19 mouse cellular contexts compared by ENCODE assay signal in the genomic region with DNA sequence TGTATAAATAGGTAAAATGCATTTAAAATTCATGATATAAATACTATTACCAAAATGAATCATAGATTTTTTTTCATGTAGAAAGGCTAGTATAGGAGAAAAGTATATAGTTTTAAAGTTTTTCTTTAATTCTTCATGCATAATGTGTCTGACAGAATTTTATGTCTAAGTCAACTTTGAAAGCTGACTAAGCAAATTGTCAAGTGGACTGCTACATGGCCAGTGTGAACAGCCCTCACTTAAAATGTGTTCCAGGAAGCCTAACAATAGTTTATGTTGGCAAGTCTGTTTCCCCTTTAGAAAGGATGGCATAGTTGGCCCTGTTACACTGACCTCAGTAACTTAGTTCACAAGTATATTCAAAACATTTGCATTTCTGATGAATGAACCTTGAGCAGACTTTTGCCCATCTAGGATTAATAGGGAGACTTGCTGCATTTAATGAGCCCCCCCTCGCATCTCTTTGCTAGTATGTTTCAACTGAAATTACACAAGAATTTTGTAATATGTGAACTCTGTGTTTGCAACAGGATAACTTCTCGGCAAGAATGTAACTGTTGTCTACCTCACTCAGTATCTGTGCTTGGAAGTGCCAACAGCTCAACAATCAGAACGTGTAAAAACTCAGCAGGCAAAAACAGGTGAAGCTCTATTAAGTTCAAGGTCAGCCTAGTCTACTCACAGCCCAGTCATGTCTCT. TPM values are rescaled to one million over a fixed set of nuclear protein-coding genes. Genes with fewer than 3 reads are reported as not detected.
DNase-seq lines count a peak whose midpoint lies in the region; ATAC-seq and TF ChIP-seq lines count a peak whose summit lies in the region.
"Had no signal": no experiment of that assay in that cellular context is flagged by ENCODE, and none has a peak within 500 bp of the region (broad histone marks: within the 10 kb centered on the region; RNA-seq: fewer than 3 reads in every experiment).

No protein-coding gene starts in this region.

- no peak overlapping the region for H3K4me2 ChIP-seq in heart, embryonic 15.5 days
- H3K4me2 ChIP-seq in heart, embryonic 11.5 days: no peak overlapping the region
- no peak overlapping the region for H3K4me2 ChIP-seq in liver, embryonic 11.5 days
- H3K4me2 ChIP-seq: hindbrain, embryonic 13.5 days had no signal

- no peak overlapping the region for H3K4me3 ChIP-seq in heart, embryonic 15.5 days
- no peak overlapping the region for H3K4me3 ChIP-seq in heart, embryonic 11.5 days (ENCODE audit: low read depth, low read length)
- no peak overlapping the region for H3K4me3 ChIP-seq in liver, adult 2 months (ENCODE audit: insufficient read depth, low read depth, low read length)
- no peak overlapping the region for H3K4me3 ChIP-seq in liver, embryonic 11.5 days (ENCODE audit: low read depth, low read length)
- no peak overlapping the region for H3K4me3 ChIP-seq in MEL (ENCODE audit: control insufficient read depth in 1 of 2, insufficient read depth in 1 of 2, low read depth in 2 of 2, low read length in 2 of 2)
- H3K4me3 ChIP-seq in layer of hippocampus, adult 2 months: no peak overlapping the region
- H3K4me3 ChIP-seq: hindbrain, embryonic 13.5 days had no signal

- peaks cover 18% of the 10 kb centered on the region for H3K4me1 ChIP-seq in heart, embryonic 15.5 days (replicated peaks)
- peaks cover 10% of the 10 kb centered on the region; the same call in 1 of the 2 replicates for H3K4me1 ChIP-seq in heart, embryonic 11.5 days (ENCODE audit: control insufficient read depth, insufficient read depth, low read length)
- peaks cover 13% of the 10 kb centered on the region for H3K4me1 ChIP-seq in liver, adult 2 months (ENCODE audit: control insufficient read depth, insufficient read depth, low read length)
- H3K4me1 ChIP-seq in liver, embryonic 11.5 days (replicated peaks; ENCODE audit: control insufficient read depth, insufficient read depth, low read length): peaks cover 20% of the 10 kb centered on the region
- H3K4me1 ChIP-seq in MEL (ENCODE audit: control insufficient read depth in 1 of 2, insufficient read depth in 2 of 2, low read length in 2 of 2): no peaks in the 10 kb centered on the region; a peak in 1 of 4 replicates

- peak overlapping the region; percentile 17; the same call in 1 of the 2 replicates for H3K27ac ChIP-seq in heart, embryonic 15.5 days
- H3K27ac ChIP-seq in heart, embryonic 11.5 days (ENCODE audit: low read depth, low read length): no peak overlapping the region; the same call in 1 of the 2 replicates
- no peak overlapping the region for H3K27ac ChIP-seq in liver, adult 2 months (replicated peaks; ENCODE audit: insufficient read depth, low read depth, low read length)
- H3K27ac ChIP-seq in liver, embryonic 11.5 days (ENCODE audit: low read depth, low read length): no peak overlapping the region
- H3K27ac ChIP-seq in MEL (ENCODE audit: control insufficient read depth, low read depth, low read length): no peak overlapping the region
- H3K27ac ChIP-seq in layer of hippocampus, adult 2 months: no peak overlapping the region
- H3K27ac ChIP-seq: hindbrain, embryonic 13.5 days had no signal

- H3K79me2 ChIP-seq in liver, adult 2 months (ENCODE audit: control insufficient read depth, insufficient read depth, low read length): peaks cover 11% of the 10 kb centered on the region
- H3K79me2 ChIP-seq in MEL (ENCODE audit: control insufficient read depth, insufficient read depth, low read length, poor library complexity): peaks cover 20% of the 10 kb centered on the region

- TF ChIP-seq EP300 in MEL (IDR thresholded peaks at IDR 0.05; ENCODE audit: low read depth in 1 of 2, low read length in 2 of 2): no peak

- H3K36me3 ChIP-seq in heart, embryonic 15.5 days: no peaks in the 10 kb centered on the region
- H3K36me3 ChIP-seq in heart, embryonic 11.5 days (ENCODE audit: control insufficient read depth, insufficient read depth, low read length): no peaks in the 10 kb centered on the region
- no peaks in the 10 kb centered on the region for H3K36me3 ChIP-seq in liver, adult 2 months (ENCODE audit: control insufficient read depth, insufficient read depth, low read length)
- H3K36me3 ChIP-seq in liver, embryonic 11.5 days (ENCODE audit: control insufficient read depth, insufficient read depth, low read length): no peaks in the 10 kb centered on the region
- H3K36me3 ChIP-seq in MEL (ENCODE audit: control insufficient read depth in 1 of 2, insufficient read depth in 2 of 2, low read length in 2 of 2): 0 out of 4 replicates have a peak, but pooled peaks cover 0 to 3% of the 10 kb centered on the region in 2 experiments
- H3K36me3 ChIP-seq: hindbrain, embryonic 13.5 days; liver, embryonic 13.5 days had no signal

- 50% methylated on average over 3 of the region's 3 CpGs for WGBS in heart, embryonic 15.5 days
- 63% methylated on average over 3 of the region's 3 CpGs for WGBS in heart, embryonic 11.5 days (ENCODE audit: insufficient replicate concordance)
- WGBS in liver, adult 2 months: 18% methylated on average over 3 of the region's 3 CpGs
- WGBS in liver, embryonic 11.5 days: 70% methylated on average over 3 of the region's 3 CpGs

- TF ChIP-seq POLR2A in liver, adult 2 months (IDR thresholded peaks at IDR 0.05; ENCODE audit: extremely low read depth, insufficient read depth, low read length): no peak
- TF ChIP-seq POLR2A in MEL (IDR thresholded peaks at IDR 0.05; ENCODE audit: control insufficient read depth in 1 of 2, insufficient read depth in 1 of 2, low read depth in 1 of 2, low read length in 2 of 2, poor library complexity in 1 of 2): no peak

- H3K27me3 ChIP-seq in heart, embryonic 15.5 days: no peaks in the 10 kb centered on the region; the same call in 1 of the 2 replicates
- H3K27me3 ChIP-seq in heart, embryonic 11.5 days (ENCODE audit: control insufficient read depth, insufficient read depth, low read length): no peaks in the 10 kb centered on the region
- H3K27me3 ChIP-seq in liver, adult 2 months (ENCODE audit: control insufficient read depth, insufficient read depth, low read length): no peaks in the 10 kb centered on the region
- H3K27me3 ChIP-seq in liver, embryonic 11.5 days (replicated peaks; ENCODE audit: control insufficient read depth, insufficient read depth, low read length): no peaks in the 10 kb centered on the region; the same call in 1 of the 2 replicates
- no peaks in the 10 kb centered on the region; a peak in 1 of 4 replicates for H3K27me3 ChIP-seq in MEL (ENCODE audit: control insufficient read depth in 1 of 2, insufficient read depth in 2 of 2, low read length in 2 of 2)
- H3K27me3 ChIP-seq: hindbrain, embryonic 13.5 days had no signal

- H3K9me3 ChIP-seq in heart, embryonic 15.5 days (replicated peaks): no peaks in the 10 kb centered on the region
- no peaks in the 10 kb centered on the region for H3K9me3 ChIP-seq in heart, embryonic 11.5 days (replicated peaks; ENCODE audit: control insufficient read depth, low read length)
- no peaks in the 10 kb centered on the region for H3K9me3 ChIP-seq in liver, embryonic 11.5 days (ENCODE audit: control insufficient read depth, low read length)
- no peaks in the 10 kb centered on the region for H3K9me3 ChIP-seq in MEL (replicated peaks; ENCODE audit: insufficient read depth, low read length)
- H3K9me3 ChIP-seq: hindbrain, embryonic 13.5 days; liver, embryonic 13.5 days had no signal

- no peak for TF ChIP-seq RAD21 in MEL (IDR thresholded peaks at IDR 0.05; ENCODE audit: low read depth, low read length)

- no peak for ATAC-seq in heart, embryonic 15.5 days (replicated peaks; ENCODE audit: insufficient number of reproducible peaks, insufficient read depth, low FRiP score, low read depth)
- no peak for ATAC-seq in heart, embryonic 11.5 days (replicated peaks; ENCODE audit: insufficient number of reproducible peaks, low FRiP score, low TSS enrichment)
- ATAC-seq in liver, embryonic 11.5 days (replicated peaks; ENCODE audit: low FRiP score): no peak
- ATAC-seq: forebrain, embryonic 16.5 days; inflammation-experienced regulatory T-cells, adult 6 months had no signal

- no peak overlapping the region for H3K9ac ChIP-seq in heart, embryonic 15.5 days
- H3K9ac ChIP-seq in heart, embryonic 11.5 days (ENCODE audit: low read depth, low read length): no peak overlapping the region
- H3K9ac ChIP-seq in liver, adult 2 months (ENCODE audit: low read depth, low read length): no peak overlapping the region
- no peak overlapping the region for H3K9ac ChIP-seq in liver, embryonic 11.5 days (ENCODE audit: low read depth, low read length)
- H3K9ac ChIP-seq in MEL (ENCODE audit: control insufficient read depth, low read depth, low read length, poor library complexity, severe bottlenecking): no peak overlapping the region
- H3K9ac ChIP-seq: hindbrain, embryonic 13.5 days; liver, embryonic 13.5 days; lung, embryonic 14.5 days had no signal

- TF ChIP-seq CTCF in liver, adult 2 months (IDR thresholded peaks at IDR 0.05; ENCODE audit: low read depth, low read length): no peak
- TF ChIP-seq CTCF in MEL (IDR thresholded peaks at IDR 0.05 in 2 of 3, conservative IDR thresholded peaks at IDR 0.05 in 1 of 3; ENCODE audit: control insufficient read depth in 1 of 3, insufficient read depth in 1 of 3, low read depth in 2 of 3, low read length in 3 of 3, poor library complexity in 1 of 3, severe bottlenecking in 1 of 3): no peak
- TF ChIP-seq CTCF in layer of hippocampus, adult 2 months (conservative IDR thresholded peaks at IDR 0.05): no peak

- DNase-seq in adrenal gland, adult 2 months: peak; percentile 28
- DNase-seq in adrenal gland, postnatal 14 days: no peak
- DNase-seq in liver, adult 2 months (ENCODE audit: extremely low read depth, low read depth, low spot score): peak; percentile 69
- no peak for DNase-seq in liver, embryonic 11.5 days (ENCODE audit: low spot score)
- no peak for DNase-seq in MEL (ENCODE audit: low read depth, low spot score)
- DNase-seq in layer of hippocampus, adult 2 months (ENCODE audit: low spot score in 2 of 2): no peak
- DNase-seq: cerebellum, adult 2 months; gastrocnemius, postnatal 10 days; layer of hippocampus, postnatal 36 days; liver, embryonic 13.5 days; lung, postnatal 36 days; thymus, adult 18-20 months; thymus, postnatal 36 days had no signal

RNA-seq across cellular contexts. Expression of a gene that starts 3.7 kb away (rescaled TPM):
- 10 to 100 TPM; 29.8 to 37.6 TPM for total RNA-seq in adrenal gland, adult 2 months (2021)
- 17.7 and 19.6 TPM in 2 replicates for polyA plus RNA-seq in adrenal gland, adult 2 months (2012; rRNA removed)
- total RNA-seq in adrenal gland, postnatal 14 days (2021): 28.2 and 49.7 TPM in 2 replicates
- polyA plus RNA-seq in heart, embryonic 15.5 days (2015; fragmentation: Nextera tagmentation; extraction: Ambion mirVana): 3.4 and 4.3 TPM in 2 replicates
- polyA plus RNA-seq in heart, embryonic 11.5 days (2014; fragmentation: Nextera tagmentation; extraction: Ambion mirVana): 4.4 and 5.0 TPM in 2 replicates
- total RNA-seq in liver, adult 2 months (2014; rRNA removed): 8.6 and 19.2 TPM in 2 replicates
- 4.8 and 5.7 TPM in 2 replicates for polyA plus RNA-seq in liver, adult 2 months (2012; rRNA removed)
- polyA plus RNA-seq in liver, embryonic 11.5 days (2014; fragmentation: Nextera tagmentation; extraction: Ambion mirVana): 8.3 and 8.9 TPM in 2 replicates
- 12.4 and 16.4 TPM in 2 replicates for total RNA-seq in MEL (2012; rRNA removed)
- polyA plus RNA-seq in MEL (2012; ENCODE audit: insufficient read depth in 1 of 2, insufficient read length in 2 of 2, low read depth in 1 of 2, low replicate concordance in 2 of 2, missing spikeins in 1 of 2): 10 to 100 TPM in 1 of 2 experiments, not detected in 1; 23.1 TPM
- 10 to 100 TPM; 74.3 to 74.9 TPM for total RNA-seq in layer of hippocampus, adult 2 months (2021)

Comparison
In these comparisons a context has a peak if more than half of its experiments do, and no peak if none do; other contexts are left out.
1. DNase-seq: peak in adrenal gland, adult 2 months (single experiment) and liver, adult 2 months (single experiment); none in adrenal gland, postnatal 14 days (single experiment), liver, embryonic 11.5 days (single experiment), MEL (single experiment) and layer of hippocampus, adult 2 months (0 of 2).